Mouse (Mus musculus) ES-E14 (cell line): ENCODE results near the gene Kirrel. TPM values are rescaled to one million over a fixed set of nuclear protein-coding genes. Genes with fewer than 3 reads are reported as not detected.
A peak's percentile ranks its signal among the peaks of the same experiment; 100 is the strongest.

Experiments
- DNase-seq: peaks from one replicate; pipeline ENCODE4 v3.0.0-alpha.2; 2013; ENCODE audit warnings: low read depth, low spot score
- H3K27ac ChIP-seq: 2 replicates; pipeline ENCODE4 v1.5.1; 2012; ENCODE audit warnings: low read depth, mild to moderate bottlenecking, low read length, moderate library complexity, mixed read lengths; ENCODE audit not compliant: poor library complexity, insufficient read depth, severe bottlenecking
- H3K36me3 ChIP-seq: 2 replicates; pipeline ENCODE4 v1.6.1; 2012; ENCODE audit warnings: mild to moderate bottlenecking, low read length, moderate library complexity, mixed read lengths; ENCODE audit not compliant: control insufficient read depth, poor library complexity, insufficient read depth, severe bottlenecking
- H3K4me1 ChIP-seq, 2 experiments: fragments of 150-350 bp in 1 of 2; sonication (generic) in 1 of 2; 2 replicates each; pipeline ENCODE4 v1.6.1; 2012; ENCODE audit warnings: low read length in 2 of 2, mild to moderate bottlenecking in 1 of 2, mixed read lengths in 1 of 2; ENCODE audit not compliant: control insufficient read depth in 2 of 2, insufficient read depth in 2 of 2, poor library complexity in 1 of 2
- H3K4me3 ChIP-seq, 2 experiments: fragments of 150-350 bp in 1 of 2; sonication (generic) in 1 of 2; 2 replicates each; pipeline ENCODE4 v1.5.1; 2012; ENCODE audit warnings: low read length in 2 of 2, low read depth in 1 of 2, mild to moderate bottlenecking in 1 of 2, mixed read lengths in 1 of 2; ENCODE audit not compliant: insufficient read depth in 1 of 2, poor library complexity in 1 of 2, severe bottlenecking in 1 of 2
- H3K9ac ChIP-seq: 2 replicates; pipeline ENCODE4 v1.6.1; 2012; ENCODE audit warnings: low read depth, mild to moderate bottlenecking, low read length, mixed read lengths; ENCODE audit not compliant: poor library complexity, insufficient read depth, severe bottlenecking
- H3K9me3 ChIP-seq: fragments of 150-350 bp; sonication (generic); 2 replicates; pipeline ENCODE4 v1.6.1; 2012; ENCODE audit warnings: low read depth, mild to moderate bottlenecking, low read length; ENCODE audit not compliant: control insufficient read depth, insufficient read depth
- CHD2 ChIP-seq: IDR thresholded peaks from 2 replicates; pipeline ENCODE4 v1.6.1; 2014; ENCODE audit warnings: mild to moderate bottlenecking, low read depth, low read length, inconsistent platforms
- HCFC1 ChIP-seq: IDR thresholded peaks from 2 replicates; pipeline ENCODE4 v1.6.1; 2012; ENCODE audit warnings: low read length, inconsistent platforms, borderline replicate concordance; ENCODE audit not compliant: insufficient read depth
- MAFK ChIP-seq: IDR thresholded peaks from 2 replicates; pipeline ENCODE4 v1.6.1; 2014; ENCODE audit warnings: mild to moderate bottlenecking, low read depth, low read length, inconsistent platforms; ENCODE audit not compliant: insufficient read depth
- ZC3H11A ChIP-seq: IDR thresholded peaks from 2 replicates; pipeline ENCODE4 v1.6.1; 2012; ENCODE audit warnings: low read depth, mild to moderate bottlenecking, inconsistent platforms, low read length, borderline replicate concordance
- ZNF384 ChIP-seq: IDR thresholded peaks from 2 replicates; pipeline ENCODE4 v1.6.1; 2012; ENCODE audit warnings: low read depth, low read length, inconsistent platforms
- in situ Hi-C, 2 experiments: fragments of 600-800 bp; cut with MboI; formaldehyde crosslinking; loops; one replicate each; pipeline ENCODE4 v1.15.1; 2025; ENCODE audit warnings: low sequenced_read_pairs in 2 of 2, inconsistent platforms in 1 of 2; ENCODE audit not compliant: unreplicated experiment in 2 of 2
- total RNA-seq: library from RNA; depleted of rRNA; stranded (reverse); fragments of 300-350 nt; gene quantifications from 2 replicates; pipeline ENCODE4 v1.2.3, GENCODE M21; 2012

Kirrel gene
- total RNA-seq, 1 experiment, result 35.5 TPM

DNA sequence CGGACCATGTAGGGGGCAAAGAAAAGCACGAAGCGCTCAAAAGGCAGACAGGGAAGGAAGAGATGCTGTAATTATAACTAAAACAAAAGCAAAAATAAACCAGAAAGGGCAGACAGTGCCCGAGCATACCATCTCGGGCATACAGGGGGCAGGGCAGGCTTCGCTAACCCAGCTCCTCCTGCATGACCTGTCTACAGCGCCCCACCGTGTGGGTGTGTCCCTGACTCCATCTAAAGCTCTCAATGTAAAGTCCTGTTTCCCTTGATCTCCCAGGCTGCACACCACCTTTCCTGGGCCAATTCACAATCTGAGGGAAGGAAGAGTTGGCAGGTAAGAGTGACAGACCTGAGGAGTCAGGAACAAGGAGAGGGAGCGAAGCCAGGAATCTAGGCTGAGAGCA is 77.3 kb downstream of the Kirrel start:
- Histone ChIP-seq H3K9ac (0 out of 2 replicates have a peak overlapping the region, but pooled peaks have one; percentile 25), H3K4me3 (no peak overlapping the region), H3K36me3 (peaks cover 6% of the 10 kb centered on the region; the same call in 1 of the 2 replicates), H3K27ac (no peak overlapping the region), H3K4me1 (peaks cover 0 to 18% of the 10 kb centered on the region in 2 experiments; a peak in 2 of 4 replicates), H3K9me3 (no peaks in the 10 kb centered on the region)
- in situ Hi-C loops, result no loop called here
- TF ChIP-seq ZC3H11A, result no peak
- no peak for TF ChIP-seq ZNF384
- TF ChIP-seq CHD2, result no peak
- no peak for TF ChIP-seq MAFK
- no peak for TF ChIP-seq HCFC1
- no peak for DNase-seq

DNA sequence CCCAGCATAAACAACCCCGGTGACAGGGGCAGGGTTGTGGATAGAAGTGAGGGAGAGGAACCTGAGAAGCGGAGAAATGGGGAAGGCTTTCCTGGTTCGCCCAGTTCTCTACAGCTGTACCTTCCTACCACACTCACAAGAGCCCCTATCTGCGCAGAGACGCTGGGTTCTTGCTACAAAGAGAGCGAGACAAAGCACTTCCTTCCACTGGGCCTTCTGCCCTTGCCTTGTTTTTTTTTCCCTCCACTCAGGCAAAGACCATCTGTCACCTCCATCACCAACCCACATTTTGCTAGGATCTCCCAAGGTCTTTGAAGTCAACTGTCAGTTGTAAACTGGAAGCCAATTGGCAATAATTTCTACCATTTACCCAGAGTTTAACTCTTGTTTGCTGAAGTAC is 80.8 kb downstream of the Kirrel start:
- Histone ChIP-seq H3K36me3 (peaks cover 8% of the 10 kb centered on the region; the same call in 1 of the 2 replicates), H3K4me1 (peaks cover 0 to 16% of the 10 kb centered on the region in 2 experiments; a peak in 2 of 4 replicates), H3K4me3 (no peak overlapping the region), H3K9me3 (no peaks in the 10 kb centered on the region), H3K27ac (no peak overlapping the region), H3K9ac (no peak overlapping the region)
- in situ Hi-C loops, result no loop called here
- no peak for DNase-seq
- TF ChIP-seq MAFK (no peak), ZNF384 (no peak), ZC3H11A (no peak), HCFC1 (no peak), CHD2 (no peak)

GRCm38 (mm10) chr3:87089694-87090565 is 84.6 kb downstream of the Kirrel start:
- peak; percentile 76; the same call in 1 of the 2 replicates for TF ChIP-seq ZC3H11A
- TF ChIP-seq ZNF384, result no peak
- peak; percentile 67 for DNase-seq
- Histone ChIP-seq H3K9me3 (no peaks in the 10 kb centered on the region), H3K9ac (no peak overlapping the region), H3K4me3 (no peak overlapping the region), H3K36me3 (peaks cover 21% of the 10 kb centered on the region), H3K27ac (no peak overlapping the region), H3K4me1 (peaks cover 0 to 6% of the 10 kb centered on the region in 2 experiments; a peak in 2 of 4 replicates)
- in situ Hi-C loops, result loop anchor here in 1 of 2 experiments (10.0 kb wide), 1 partner anchor 85 kb away; the partner anchor contains the start of gene Kirrel

DNA sequence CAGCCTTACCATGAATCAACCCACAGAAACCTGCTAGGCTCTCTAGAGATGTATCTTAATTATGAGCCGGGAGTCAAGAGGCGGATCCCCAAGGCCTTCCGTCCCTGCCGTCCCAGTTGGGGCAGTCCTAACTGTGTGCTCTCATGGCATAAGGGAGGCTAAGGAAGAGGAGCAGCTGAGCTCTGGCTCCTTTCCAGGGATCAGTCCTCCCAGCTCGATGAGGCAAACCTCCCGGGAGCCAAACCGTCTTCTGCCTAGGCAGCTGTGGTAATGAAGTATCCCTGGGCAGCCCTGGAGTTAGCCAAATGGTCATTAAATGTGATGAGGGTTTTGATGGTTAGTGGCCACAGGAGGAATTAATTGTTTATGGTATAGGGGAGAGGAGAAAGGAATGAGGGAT is 87.4 kb downstream of the Kirrel start:
- Histone ChIP-seq H3K9me3 (no peaks in the 10 kb centered on the region), H3K36me3 (peaks cover 39% of the 10 kb centered on the region), H3K27ac (no peak overlapping the region), H3K9ac (no peak overlapping the region), H3K4me3 (no peak overlapping the region), H3K4me1 (peaks cover 0 to 6% of the 10 kb centered on the region in 2 experiments; a peak in 1 of 4 replicates)
- TF ChIP-seq ZC3H11A (no peak), MAFK (no peak), HCFC1 (no peak), ZNF384 (no peak), CHD2 (no peak)
- in situ Hi-C loops, result loop anchor here in 1 of 2 experiments (10.0 kb wide), 1 partner anchor 88 kb away; the partner anchor contains the start of gene Kirrel
- DNase-seq, result no peak
